Mouse (Mus musculus) lung, embryonic 14.5 days (tissue): ENCODE data around the gene Rasgrf1. TPM values are rescaled to one million over a fixed set of nuclear protein-coding genes. Genes with fewer than 3 reads are reported as not detected.

ENCODE experiments used
- ATAC-seq: fragments of 200-750 bp; cut with Nextera tagmentation; 2 replicates; pipeline ENCODE4 v1.8.0; 2017; ENCODE audit warnings: mild to moderate bottlenecking, moderate TSS enrichment, moderate library complexity; ENCODE audit not compliant: insufficient read depth
- DNase-seq: peaks from one replicate; pipeline ENCODE4 v3.0.0-alpha.2; 2015
- H3K27ac ChIP-seq: fragments of 300-500 bp; sonication (generic); 2 replicates; pipeline ENCODE4 v1.5.1; 2014; ENCODE audit warnings: low read depth, mild to moderate bottlenecking, moderate library complexity
- H3K27me3 ChIP-seq: fragments of 300-500 bp; sonication (generic); 2 replicates; pipeline ENCODE4 v1.6.1; 2014; ENCODE audit warnings: low read length, control low read depth; ENCODE audit not compliant: insufficient read depth
- H3K36me3 ChIP-seq: fragments of 300-500 bp; sonication (generic); 2 replicates; pipeline ENCODE4 v1.6.1; 2014; ENCODE audit warnings: control low read depth; ENCODE audit not compliant: insufficient read depth
- H3K4me1 ChIP-seq: fragments of 300-500 bp; sonication (generic); 2 replicates; pipeline ENCODE4 v1.6.1; 2014; ENCODE audit warnings: antibody characterized with exemption, control low read depth; ENCODE audit not compliant: insufficient read depth
- H3K4me2 ChIP-seq: fragments of 300-500 bp; sonication (generic); 2 replicates; pipeline ENCODE4 v1.6.1; 2014; ENCODE audit warnings: mild to moderate bottlenecking
- H3K4me3 ChIP-seq: fragments of 300-500 bp; sonication (generic); 2 replicates; pipeline ENCODE4 v1.5.1; 2014; ENCODE audit warnings: low read depth, low read length
- H3K9ac ChIP-seq: fragments of 300-500 bp; sonication (generic); 2 replicates; pipeline ENCODE4 v1.6.1; 2014
- H3K9me3 ChIP-seq: fragments of 300-500 bp; sonication (generic); 2 replicates; pipeline ENCODE4 v1.6.1; 2016; ENCODE audit warnings: low read depth, low read length, control low read depth
- CTCF ChIP-seq: IDR thresholded peaks from 2 replicates; pipeline ENCODE4 v1.5.1; 2016; ENCODE audit warnings: antibody characterized with exemption, low read depth
- WGBS: fragments of 180-500 bp; shearing (Covaris S2); extraction: QIAGEN DNeasy Blood & Tissue Kit; methylation state at CpG from one replicate; pipeline ENCODE4 v1.1.7; 2014; 5-methylcytosine and 5-hydroxymethylcytosine counted together
- polyA plus RNA-seq: library from polyadenylated mRNA; unstranded; fragments of >200 nt; fragmentation: Nextera tagmentation; extraction: Ambion mirVana; gene quantifications from 2 replicates; pipeline ENCODE4 v1.2.1, GENCODE M21; 2014

The Rasgrf1 gene
- polyA plus RNA-seq, 1 experiment from 2014 or later: 0.46 TPM

- no peak overlapping the region for H3K4me2 ChIP-seq
- no peaks in the 10 kb centered on the region; the same call in 1 of the 2 replicates for H3K4me1 ChIP-seq
- no peak overlapping the region for H3K4me3 ChIP-seq
- no peaks in the 10 kb centered on the region for H3K9me3 ChIP-seq
- no peak for TF ChIP-seq CTCF
- no peak overlapping the region for H3K9ac ChIP-seq
- no peak for ATAC-seq
- H3K27ac ChIP-seq: no peak overlapping the region
- DNase-seq: peak; percentile 55
- peaks cover 60% of the 10 kb centered on the region for H3K27me3 ChIP-seq
- 64% methylated on average over 6 of the region's 6 CpGs for WGBS
- no peaks in the 10 kb centered on the region for H3K36me3 ChIP-seq
These were observed 37.6 kb upstream of the Rasgrf1 start for GRCm38 (mm10) chr9:89872137-89872536.

- Histone ChIP-seq H3K4me2 (no peak overlapping the region), H3K4me3 (no peak overlapping the region), H3K9ac (no peak overlapping the region), H3K9me3 (0 out of 2 replicates have a peak, but pooled peaks cover 2% of the 10 kb centered on the region), H3K27me3 (peaks cover 56% of the 10 kb centered on the region), H3K4me1 (no peaks in the 10 kb centered on the region; the same call in 1 of the 2 replicates), H3K27ac (no peak overlapping the region), H3K36me3 (no peaks in the 10 kb centered on the region)
- ATAC-seq (no peak), DNase-seq (no peak)
- WGBS: 35% methylated on average over 7 of the region's 7 CpGs
- no peak for TF ChIP-seq CTCF
These were observed 35.3 kb upstream of the Rasgrf1 start for GRCm38 (mm10) chr9:89874434-89874833.

DNA sequence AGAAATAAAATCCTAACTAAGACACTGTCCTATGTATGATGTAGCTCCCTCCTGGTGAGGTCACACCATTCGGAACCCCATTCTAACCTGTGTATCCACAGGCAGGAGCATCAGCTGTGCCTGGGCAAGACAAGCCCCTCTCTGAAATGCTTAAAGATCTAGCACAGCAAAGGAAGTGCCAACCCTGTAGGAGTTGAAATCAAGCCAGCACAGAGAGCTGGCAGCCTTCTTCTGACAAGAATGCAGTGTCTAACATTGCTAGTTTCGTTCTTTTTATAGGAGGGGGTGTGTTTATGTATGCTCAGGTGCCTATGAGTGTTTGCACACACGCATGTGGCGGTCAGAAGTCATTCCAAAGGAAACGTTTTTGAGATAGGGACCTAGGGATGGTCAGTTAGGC lies 34.2 kb upstream of the Rasgrf1 start:
- Histone ChIP-seq H3K27me3 (peaks cover 54% of the 10 kb centered on the region), H3K36me3 (no peaks in the 10 kb centered on the region), H3K9me3 (peaks cover 6% of the 10 kb centered on the region; the same call in 1 of the 2 replicates), H3K9ac (no peak overlapping the region), H3K4me2 (no peak overlapping the region), H3K4me1 (no peaks in the 10 kb centered on the region; the same call in 1 of the 2 replicates), H3K27ac (no peak overlapping the region), H3K4me3 (no peak overlapping the region)
- DNase-seq (no peak), ATAC-seq (no peak)
- no peak for TF ChIP-seq CTCF
- 53% methylated on average over 5 of the region's 5 CpGs for WGBS

GRCm38 (mm10) chr9:89878471-89879020 lies 31.2 kb upstream of the Rasgrf1 start:
- 52% methylated on average over 11 of the region's 11 CpGs for WGBS
- no peak overlapping the region for H3K27ac ChIP-seq
- no peak overlapping the region for H3K4me3 ChIP-seq
- ATAC-seq (no peak), DNase-seq (no peak)
- H3K27me3 ChIP-seq: peaks cover 56% of the 10 kb centered on the region
- no peak overlapping the region for H3K4me2 ChIP-seq
- no peak for TF ChIP-seq CTCF
- H3K36me3 ChIP-seq: no peaks in the 10 kb centered on the region
- H3K9me3 ChIP-seq: peaks cover 6% of the 10 kb centered on the region; the same call in 1 of the 2 replicates
- H3K4me1 ChIP-seq: no peaks in the 10 kb centered on the region; the same call in 1 of the 2 replicates
- no peak overlapping the region for H3K9ac ChIP-seq

- peak; percentile 38; the same call in 1 of the 2 replicates for ATAC-seq
- DNase-seq: peak; percentile 52
- Histone ChIP-seq H3K4me3 (no peak overlapping the region), H3K9me3 (peaks cover 6% of the 10 kb centered on the region; the same call in 1 of the 2 replicates), H3K36me3 (no peaks in the 10 kb centered on the region), H3K27ac (no peak overlapping the region), H3K27me3 (peaks cover 56% of the 10 kb centered on the region), H3K4me1 (no peaks in the 10 kb centered on the region; the same call in 1 of the 2 replicates), H3K4me2 (peak overlapping the region; percentile 29; the same call in 1 of the 2 replicates), H3K9ac (no peak overlapping the region)
- TF ChIP-seq CTCF: no peak
- 50% methylated on average over 31 of the region's 31 CpGs for WGBS
These were observed 30.1 kb upstream of the Rasgrf1 start for GRCm38 (mm10) chr9:89879574-89879973.

DNA sequence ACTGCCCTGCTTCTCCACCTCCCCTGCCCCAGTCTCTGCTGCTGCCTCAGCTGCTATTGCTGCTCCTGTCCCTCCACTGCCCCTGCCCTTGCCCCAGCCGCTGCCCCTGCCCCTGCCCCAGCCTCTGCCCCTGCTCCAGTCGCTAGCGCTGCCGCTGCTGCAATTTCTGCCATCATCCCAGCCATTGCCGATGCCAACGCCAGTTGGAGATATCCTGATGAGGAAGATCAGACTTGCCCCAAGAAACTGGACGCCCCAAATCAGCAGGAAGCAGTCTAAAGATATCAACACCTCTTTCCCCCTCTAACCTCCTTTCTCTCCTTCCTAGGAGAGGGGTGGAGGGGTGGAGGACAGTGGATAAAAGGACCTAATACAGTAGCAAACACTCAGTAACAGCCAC lies 28.2 kb upstream of the Rasgrf1 start:
- Histone ChIP-seq H3K9me3 (peaks cover 6% of the 10 kb centered on the region; the same call in 1 of the 2 replicates), H3K27ac (no peak overlapping the region), H3K9ac (no peak overlapping the region), H3K36me3 (no peaks in the 10 kb centered on the region), H3K27me3 (peaks cover 51% of the 10 kb centered on the region), H3K4me3 (no peak overlapping the region), H3K4me1 (no peaks in the 10 kb centered on the region), H3K4me2 (no peak overlapping the region)
- DNase-seq (no peak), ATAC-seq (no peak)
- WGBS: 48% methylated on average over 7 of the region's 7 CpGs
- TF ChIP-seq CTCF: no peak

DNA sequence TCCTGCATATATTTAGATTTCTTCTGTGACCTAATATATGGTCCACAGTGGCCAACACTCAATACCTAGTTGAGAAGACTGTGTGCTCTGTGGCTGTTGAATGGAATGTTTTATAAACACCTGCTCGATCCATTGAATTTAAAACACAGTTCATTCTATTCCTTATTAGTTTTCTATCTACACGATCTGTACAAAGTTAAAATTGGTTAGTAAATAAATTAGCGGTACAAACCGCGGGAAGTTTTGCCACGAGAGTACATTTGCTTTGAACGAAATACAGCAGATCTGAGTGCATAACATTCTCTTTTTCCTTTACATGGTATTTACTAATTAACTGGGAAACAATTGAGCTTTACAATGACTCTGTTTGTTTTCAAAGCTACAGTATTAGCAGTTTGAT lies 27.1 kb upstream of the Rasgrf1 start:
- Histone ChIP-seq H3K9me3 (peaks cover 6% of the 10 kb centered on the region; the same call in 1 of the 2 replicates), H3K27me3 (peaks cover 41% of the 10 kb centered on the region), H3K4me3 (no peak overlapping the region), H3K27ac (no peak overlapping the region), H3K36me3 (no peaks in the 10 kb centered on the region), H3K4me1 (no peaks in the 10 kb centered on the region), H3K4me2 (no peak overlapping the region), H3K9ac (no peak overlapping the region)
- 49% methylated on average over 7 of the region's 7 CpGs for WGBS
- no peak for TF ChIP-seq CTCF
- no peak for ATAC-seq
- DNase-seq: no peak
